Mouse (Mus musculus) left cerebral cortex, adult 18-20 months (tissue): ENCODE measurements around the gene Socs7. TPM values are rescaled to one million over a fixed set of nuclear protein-coding genes. Genes with fewer than 3 reads are reported as not detected.
A peak's percentile ranks its signal among the peaks of the same experiment; 100 is the strongest.

Source experiments
- DNase-seq, 2 experiments: peaks; one replicate each; pipeline ENCODE4 v3.0.0; 2021 to 2022; ENCODE audit warnings: low spot score in 2 of 2, mixed read lengths in 1 of 2
- total RNA-seq, 2 experiments: library from RNA; stranded (reverse); gene quantifications; 2 replicates each; pipeline ENCODE4 v1.2.3; 2021

Socs7 gene
- total RNA-seq, 2 experiments from 2014 or later = 80.9 to 92.7 TPM

DNA sequence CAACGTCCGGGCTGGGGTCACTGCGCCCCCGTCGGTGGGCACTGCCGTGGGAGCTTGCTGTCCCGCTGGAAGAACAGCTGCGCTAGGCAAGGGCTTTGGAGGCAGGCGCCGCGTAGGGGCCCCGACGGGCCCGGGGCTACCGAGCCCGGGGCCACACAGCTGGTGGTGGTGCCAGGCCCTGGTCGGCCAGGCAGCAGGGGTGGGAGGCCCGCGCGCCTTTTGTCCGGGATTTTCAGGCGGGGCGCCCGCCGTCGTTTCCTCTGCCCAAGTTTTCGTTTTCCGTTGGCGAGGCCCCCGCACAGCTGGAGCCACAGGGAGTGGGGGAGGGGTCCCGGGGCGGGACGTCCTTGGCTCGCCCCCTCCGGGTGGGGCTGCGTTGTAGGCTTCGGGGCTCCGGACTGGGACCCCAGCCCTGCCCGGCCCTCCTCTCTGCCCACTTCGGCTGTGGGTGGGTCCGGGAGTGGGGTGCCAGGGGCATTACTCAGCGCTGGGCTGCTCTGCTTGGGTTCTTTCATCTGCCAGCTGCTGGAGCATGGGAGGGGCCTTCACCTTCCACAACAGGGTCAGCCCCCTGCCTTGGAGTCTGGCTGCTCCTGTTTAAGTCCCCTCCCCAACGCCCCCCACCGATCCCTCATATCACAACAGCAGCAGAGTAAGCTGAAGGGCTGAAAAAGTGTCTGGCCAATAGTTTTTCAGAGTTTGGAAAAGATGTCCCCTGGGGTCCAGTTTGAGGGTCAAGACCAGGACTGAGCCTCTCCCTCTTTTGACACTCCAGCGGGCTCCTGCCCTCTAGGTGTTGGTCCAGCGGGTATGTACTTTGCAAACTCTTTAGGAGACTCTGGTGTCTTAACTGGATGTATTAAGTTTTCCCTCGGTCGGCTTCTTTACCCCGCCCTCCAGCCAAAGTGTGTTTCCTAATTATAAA is 53.6 kb downstream of the Socs7 start:
- no peak for DNase-seq

- DNase-seq = no peak
Measured at GRCm38 (mm10) chr11:97416637-97417035, 54.3 kb downstream of the Socs7 start.

DNA sequence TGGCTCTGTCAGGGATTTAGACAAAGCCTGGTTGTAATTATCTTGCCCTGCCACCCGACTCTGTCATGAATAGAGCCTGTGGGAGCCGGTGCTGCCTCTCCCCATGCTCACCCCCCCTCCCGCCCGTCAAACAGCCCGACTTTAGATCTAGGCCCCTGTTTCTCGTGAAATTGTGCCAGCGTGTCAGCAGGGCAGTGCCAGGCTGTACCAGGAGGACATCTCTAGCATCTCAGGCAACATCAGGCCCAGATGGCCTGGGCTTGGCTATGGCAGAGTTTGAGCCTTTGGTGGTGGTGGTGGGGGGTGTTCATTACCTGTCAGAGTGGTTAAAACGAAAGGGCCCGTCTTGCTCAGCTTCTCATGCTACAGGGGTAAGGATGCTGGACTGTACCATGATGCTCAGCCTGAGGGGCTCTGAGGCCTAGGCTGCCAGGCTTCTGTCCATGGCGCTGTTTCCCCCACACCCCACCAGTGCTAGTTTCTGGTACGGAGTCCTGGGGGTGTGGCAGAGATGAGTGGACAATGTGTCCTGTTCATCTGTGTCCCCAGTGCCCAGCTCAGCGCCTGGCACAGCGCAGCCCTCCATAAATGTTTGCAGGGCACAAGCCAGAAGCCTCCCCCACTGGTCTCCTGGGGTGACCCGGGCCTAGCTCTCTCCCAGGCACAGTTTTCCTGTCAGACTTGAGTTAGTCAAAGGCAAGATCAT is 56.6 kb downstream of the Socs7 start:
- no peak for DNase-seq

- DNase-seq = no peak
Measured at GRCm38 (mm10) chr11:97419540-97419900, 57.2 kb downstream of the Socs7 start.

DNA sequence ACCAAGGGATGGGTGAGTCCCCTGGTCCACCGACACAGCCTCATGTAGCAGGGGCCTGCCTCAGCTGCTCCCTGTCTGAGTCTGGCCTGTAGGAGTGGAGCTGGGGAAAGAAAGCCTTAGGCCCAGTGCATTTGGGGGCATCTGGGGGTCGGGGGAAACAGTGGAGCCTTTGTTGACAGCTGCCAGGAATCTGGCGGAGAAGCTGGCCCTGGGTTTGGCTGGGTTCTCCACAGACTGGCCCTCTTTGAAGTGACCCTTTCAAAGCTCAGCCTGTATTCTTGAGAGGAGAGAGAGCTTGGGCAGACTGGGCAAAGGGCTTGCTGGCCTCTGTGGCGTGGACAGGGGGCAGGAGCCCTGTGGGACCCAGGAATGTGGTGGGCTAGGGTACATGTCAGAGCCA is 60.2 kb downstream of the Socs7 start:
- DNase-seq = no peak

GRCm38 (mm10) chr11:97424092-97424692 is 61.8 kb downstream of the Socs7 start:
- DNase-seq = no peak

DNA sequence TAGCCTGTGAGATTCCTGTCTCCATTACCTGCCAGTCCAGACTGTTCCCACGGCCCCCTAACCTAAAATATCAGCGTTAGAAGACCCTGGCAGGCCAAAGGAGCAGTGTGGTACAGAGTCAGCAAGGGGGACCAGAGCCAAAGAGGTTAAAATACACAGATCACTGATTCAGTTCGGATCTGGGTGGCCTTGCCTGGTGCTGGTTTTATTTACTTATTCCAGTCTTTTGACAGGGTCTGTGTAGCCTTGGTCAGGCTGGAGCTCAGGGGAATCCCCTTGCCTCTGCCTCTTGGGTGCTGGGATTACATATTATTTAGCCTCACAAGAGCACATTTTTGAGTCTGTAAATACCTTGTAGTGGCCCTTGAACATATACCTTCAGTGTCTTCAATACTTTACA is 62.5 kb downstream of the Socs7 start:
- DNase-seq = no peak

DNA sequence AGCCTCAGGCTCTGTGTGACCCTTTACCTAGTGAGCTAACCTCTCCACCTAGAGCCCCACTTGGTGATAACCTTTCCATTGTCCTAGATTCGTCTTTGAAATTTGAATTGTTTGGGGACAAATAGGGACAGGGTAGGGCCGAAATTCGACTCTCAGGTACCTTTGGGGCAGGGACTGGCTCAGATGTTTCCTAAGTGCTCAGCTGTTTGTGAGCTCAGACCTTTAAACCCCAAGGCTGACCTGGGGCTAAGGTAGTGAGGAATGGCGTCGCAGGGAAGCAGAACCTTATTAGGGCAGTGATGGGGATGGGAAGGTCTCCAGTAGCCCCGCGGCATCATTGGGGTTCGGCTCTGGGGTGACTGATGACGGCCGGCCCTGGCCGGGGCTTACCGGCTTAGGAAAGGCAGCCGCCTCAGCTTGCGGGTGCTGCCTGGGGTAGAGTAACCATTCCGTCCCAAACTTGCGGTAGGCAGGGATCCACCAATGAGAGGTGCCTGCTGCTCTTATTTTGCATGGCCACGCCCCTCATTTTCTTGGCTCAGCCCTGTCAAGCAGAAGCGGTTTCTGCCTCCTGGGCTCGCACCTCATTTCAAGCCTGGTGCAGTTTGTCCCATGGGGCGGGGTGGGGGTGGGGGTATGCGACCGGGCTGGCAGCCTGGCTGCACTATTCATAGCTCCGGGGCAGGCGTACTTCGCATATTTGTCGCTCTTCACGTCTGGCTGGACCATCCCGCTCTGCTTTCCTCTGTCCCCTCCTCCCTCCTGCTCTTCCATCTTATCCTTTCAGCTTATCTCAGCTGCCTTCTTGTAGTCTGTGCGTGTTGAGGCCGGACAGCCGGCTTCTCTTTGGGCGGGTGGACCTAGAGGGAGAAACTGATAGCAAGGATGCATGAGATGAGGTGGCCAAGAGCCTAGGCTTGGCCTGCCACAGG is 65.7 kb downstream of the Socs7 start:
- DNase-seq = peak; percentile 65 to 71

DNA sequence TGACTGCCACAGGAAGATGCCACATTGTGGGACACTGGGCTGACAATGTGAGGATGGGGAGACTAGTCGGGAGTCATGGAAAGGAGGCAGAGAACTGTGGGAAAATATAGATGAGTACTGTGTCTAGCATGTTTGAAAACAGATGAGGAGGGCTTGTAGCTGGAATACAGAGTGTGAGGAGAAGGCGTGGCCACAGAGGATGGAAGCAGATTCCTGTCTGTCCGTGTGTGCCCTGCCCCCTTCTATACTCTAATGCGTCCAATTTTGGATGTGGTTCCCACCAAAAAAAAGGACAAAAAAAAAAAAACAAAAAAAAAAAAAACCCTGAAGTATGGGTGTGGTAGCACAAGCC is 66.4 kb downstream of the Socs7 start:
- no peak for DNase-seq

DNA sequence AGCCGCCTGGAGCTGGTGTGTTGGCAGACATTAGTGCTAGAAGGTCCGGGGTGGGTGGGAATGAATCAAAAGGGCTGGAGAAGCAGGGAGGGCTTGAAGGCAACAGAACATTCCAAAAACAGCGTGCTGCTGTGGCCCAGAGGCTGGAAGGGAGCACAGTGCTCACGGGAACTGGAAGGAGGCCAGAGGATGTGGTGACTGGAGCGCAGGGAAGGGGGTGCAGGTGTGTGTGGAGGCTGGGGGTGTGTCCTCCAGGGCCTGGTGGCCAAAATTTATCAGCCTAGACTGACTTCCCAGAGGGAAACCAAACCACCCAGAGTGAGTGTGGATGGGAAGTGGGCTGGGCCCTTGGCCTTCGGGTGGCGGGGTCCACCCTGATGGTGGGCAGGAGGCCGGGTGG is 67.3 kb downstream of the Socs7 start:
- no peak for DNase-seq

DNA sequence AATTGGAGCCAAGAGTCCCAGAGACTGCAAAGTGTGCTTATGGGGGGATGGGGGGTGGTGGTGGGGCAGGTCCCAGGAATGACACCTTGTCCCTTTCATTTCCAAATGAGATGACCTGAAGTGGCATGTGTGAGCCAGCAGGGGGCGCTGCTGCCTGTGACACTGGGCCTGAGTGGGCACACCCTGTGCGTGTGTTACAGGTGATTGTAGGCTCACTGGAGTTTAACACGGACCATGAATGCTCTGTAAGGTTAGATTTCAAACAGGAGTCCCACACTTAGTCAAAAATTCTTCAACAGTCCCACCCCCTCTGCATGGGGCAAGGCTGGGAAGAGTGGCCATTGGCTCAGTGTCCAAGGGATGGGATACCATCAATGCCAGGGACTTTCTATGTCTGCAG is 69.7 kb downstream of the Socs7 start:
- peak; percentile 46 to 58 for DNase-seq

DNA sequence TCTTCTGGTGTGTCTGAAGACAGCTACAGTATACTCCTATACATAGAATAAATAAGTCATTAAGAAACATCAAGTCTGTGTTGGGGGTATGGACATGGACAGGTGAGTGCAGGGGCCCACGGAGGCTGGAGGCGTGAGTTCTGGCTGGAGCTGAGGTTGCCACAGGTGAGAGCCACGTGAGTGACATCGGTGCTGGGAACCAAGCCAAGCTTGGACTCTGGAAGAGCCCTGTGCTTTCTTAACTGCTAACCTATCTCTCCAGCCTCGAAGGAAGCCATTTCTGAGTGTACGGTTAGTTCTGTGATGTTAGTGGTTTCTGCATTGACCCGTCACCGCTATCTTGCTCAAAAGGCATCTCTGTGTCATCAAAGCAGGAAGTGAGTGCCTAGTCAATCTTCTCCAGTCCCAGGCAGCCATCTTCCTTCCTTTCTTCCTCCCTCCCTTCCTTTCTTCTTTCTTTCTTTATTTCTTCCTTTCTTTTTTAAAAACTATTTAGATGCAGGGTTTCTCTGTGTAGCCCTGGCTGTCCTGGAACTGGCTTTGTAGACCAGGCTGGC is 70.7 kb downstream of the Socs7 start:
- DNase-seq = no peak

DNA sequence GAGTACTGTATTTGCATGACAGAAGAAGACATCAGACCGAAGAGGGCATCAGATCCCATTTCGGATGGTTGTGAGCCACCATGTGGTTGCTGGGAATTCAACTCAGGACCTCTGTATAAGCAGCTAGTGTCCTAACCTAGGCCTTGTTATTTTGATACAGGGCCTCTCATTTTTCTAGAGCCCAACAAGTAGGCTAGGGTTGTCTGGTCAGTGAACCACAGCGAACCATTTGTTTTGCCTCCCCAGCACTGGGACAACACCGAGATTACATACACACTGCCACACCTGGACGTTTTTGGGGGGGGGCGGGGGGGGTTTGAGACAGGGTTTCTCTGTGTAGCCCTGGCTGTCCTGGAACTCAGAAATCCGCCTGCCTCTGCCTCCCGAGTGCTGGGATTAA is 71.8 kb downstream of the Socs7 start:
- no peak for DNase-seq

GRCm38 (mm10) chr11:97434704-97435454 is 72.5 kb downstream of the Socs7 start:
- no peak for DNase-seq

GRCm38 (mm10) chr11:97435808-97436491 is 73.6 kb downstream of the Socs7 start:
- no peak for DNase-seq

DNA sequence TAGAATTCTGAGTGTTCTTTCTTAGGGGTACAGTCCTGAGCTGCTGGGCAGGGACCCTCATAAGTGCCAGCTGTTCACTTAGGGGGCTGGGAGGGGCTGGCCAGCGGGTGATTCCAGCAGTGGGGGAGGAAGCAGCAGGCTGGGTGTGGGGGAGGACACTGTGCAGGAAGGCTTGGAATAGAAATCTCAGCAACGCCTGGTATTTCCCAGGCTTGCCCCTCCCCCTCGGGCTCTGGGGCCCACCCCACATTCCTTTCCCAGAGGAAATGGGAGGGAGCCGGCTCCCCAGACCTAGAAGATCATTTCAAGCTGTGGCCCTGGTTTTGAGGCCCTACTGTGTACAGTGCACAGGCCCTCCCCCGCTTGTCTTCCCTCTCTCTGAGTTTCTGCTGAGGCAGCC is 75.4 kb downstream of the Socs7 start:
- DNase-seq = peak in 1 of 2 experiments; percentile 51

DNA sequence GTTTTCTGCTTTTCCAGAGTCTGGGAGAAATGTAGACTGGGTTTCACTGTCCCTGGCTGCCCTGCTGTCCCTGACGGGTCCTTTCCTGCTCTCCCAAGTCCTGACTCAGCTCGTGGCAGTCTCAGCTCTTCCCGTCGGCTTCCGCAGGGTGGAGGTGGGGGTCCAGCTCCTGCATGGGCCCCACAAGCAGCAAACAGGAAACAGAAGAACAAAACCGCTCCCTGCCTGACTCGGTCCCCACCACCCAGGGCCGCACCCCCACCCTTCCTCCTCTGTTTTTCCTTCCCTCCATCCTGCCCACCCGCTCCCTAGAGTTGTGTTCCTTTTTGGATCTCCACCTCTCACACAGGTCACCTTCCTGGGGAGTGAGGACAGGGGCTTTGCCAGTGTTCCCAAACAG is 76.5 kb downstream of the Socs7 start:
- DNase-seq = no peak

DNA sequence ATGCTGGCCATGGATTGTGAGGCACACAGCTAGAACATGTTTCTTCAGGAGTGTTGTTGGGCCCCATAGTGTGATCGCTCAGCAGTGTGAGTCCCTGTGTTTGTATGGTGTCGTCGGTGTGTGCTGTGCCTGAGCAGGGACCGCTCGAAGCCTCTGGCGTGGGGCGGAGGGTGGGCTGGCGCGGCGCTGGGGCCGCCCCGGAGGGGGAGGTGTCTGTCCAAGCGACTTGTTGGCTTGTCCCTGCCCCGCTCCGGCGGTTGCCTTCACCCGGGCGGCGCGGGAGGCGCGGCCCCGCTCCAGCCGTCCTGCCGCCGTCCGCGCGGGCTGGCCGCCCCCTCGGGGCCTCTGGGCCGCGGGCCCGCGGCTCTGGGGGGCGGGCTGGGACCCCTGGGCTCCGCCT is 77.6 kb downstream of the Socs7 start:
- no peak for DNase-seq

GRCm38 (mm10) chr11:97440441-97440881 is 78.1 kb downstream of the Socs7 start:
- DNase-seq = no peak
